Mouse (Mus musculus) hematopoietic stem cell, adult 5-6 weeks (primary cell): ENCODE results near the gene Gm28551. TPM values are rescaled to one million over a fixed set of nuclear protein-coding genes. Genes with fewer than 3 reads are reported as not detected.
A peak's percentile ranks its signal among the peaks of the same experiment; 100 is the strongest.

Experiments
- ATAC-seq, 2 experiments: fragments of 125-278 bp in 1 of 2; replicated peaks in 1 of 2; 2 replicates each; pipeline ENCODE4 v1.8.0; 2016 to 2017; ENCODE audit warnings: inconsistent platforms in 2 of 2, mild to moderate bottlenecking in 2 of 2, moderate number of reproducible peaks in 2 of 2, low read depth in 1 of 2, moderate TSS enrichment in 1 of 2; ENCODE audit not compliant: low FRiP score in 2 of 2, poor library complexity in 2 of 2, severe bottlenecking in 2 of 2, insufficient read depth in 1 of 2, low TSS enrichment in 1 of 2
- total RNA-seq: library from RNA; stranded (forward); fragments of 172-1452, 232-1000 nt; gene quantifications from 2 replicates; pipeline ENCODE4 v1.2.3, GENCODE M21; 2017

The Gm28551 gene
- total RNA-seq, 1 experiment from 2014 or later: not detected

DNA sequence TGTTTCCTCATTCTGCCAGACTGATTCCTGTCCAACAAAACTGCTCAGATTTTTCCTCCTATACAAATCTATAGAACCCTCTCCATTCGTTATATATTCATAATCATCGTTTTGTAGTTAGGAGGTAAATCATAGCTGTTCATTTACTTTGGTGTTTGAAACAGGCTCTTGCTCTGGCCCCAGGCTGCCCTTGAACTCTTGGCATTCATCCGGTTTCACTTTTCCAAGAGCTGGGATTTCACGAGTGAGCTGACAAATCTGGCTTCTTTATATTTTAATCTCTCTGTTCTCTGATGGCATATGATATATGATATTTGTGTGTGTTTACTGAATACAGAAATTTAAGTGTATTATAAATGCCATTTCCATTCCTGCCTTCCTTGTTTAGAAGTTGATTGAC, 52.0 kb downstream of the Gm28551 start:
- ATAC-seq: no peak

DNA sequence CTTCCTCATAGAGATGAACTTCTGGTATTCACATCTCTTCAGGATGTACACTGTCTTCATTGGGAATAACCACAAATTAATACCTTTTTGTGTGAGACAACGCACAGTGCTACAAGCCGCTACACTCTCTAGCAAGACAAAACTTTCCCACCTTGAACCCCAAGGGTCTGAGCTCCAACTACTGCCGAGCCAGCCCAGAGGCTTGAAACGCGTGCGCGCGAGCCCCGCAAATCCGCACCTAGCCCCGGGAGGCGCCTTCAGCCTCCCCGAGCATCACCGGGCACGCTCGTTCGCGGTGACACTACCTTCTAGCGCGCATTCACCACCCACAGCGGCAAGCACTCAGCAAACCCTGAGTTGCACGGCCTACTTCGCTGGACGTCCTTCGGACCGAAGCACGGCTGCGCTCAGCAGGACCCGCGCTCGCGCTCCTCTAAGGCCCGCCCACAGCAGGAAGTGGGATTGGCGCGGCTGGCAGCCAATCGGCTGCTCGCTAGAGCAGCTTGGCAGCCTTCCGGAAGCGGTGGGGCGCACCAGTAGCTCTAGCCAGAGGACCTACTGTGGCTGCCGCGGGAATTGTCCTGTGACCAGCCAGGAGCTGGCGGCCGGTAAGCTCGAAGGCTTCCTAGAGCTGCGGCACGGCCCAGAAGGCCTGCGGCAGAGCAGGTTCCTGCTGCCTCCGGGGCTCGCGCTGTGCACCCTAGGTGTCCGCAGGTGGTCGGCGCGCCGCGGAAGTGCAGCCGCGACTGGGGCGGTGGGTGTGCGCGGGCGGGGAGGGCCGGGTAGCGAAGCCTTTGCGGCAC, 55.7 kb downstream of the Gm28551 start, which contains the start of the genes Pms1, Ormdl1 and Gm28778:
Pms1 (minus strand) TSS at position 438 of the 803 bp plus-strand sequence.
Ormdl1 (plus strand) TSS at position 515 of the 803 bp plus-strand sequence.
Gm28778 (plus strand) TSS at position 531 of the 803 bp plus-strand sequence.
- peak; percentile 99 for ATAC-seq

- ATAC-seq: no peak
These were observed 61.3 kb downstream of the Gm28551 start for GRCm38 (mm10) chr1:53291197-53291596.

Other genes with a start within 250 kb of the Gm28551 start
- gene 1700019A02Rik, start 165.0 kb downstream of the Gm28551 start, total RNA-seq: not detected in 2 replicates
- 13.5 and 18.5 TPM in 2 replicates for gene Pms1, start 55.6 kb downstream of the Gm28551 start, total RNA-seq
- gene Ormdl1, start 55.6 kb downstream of the Gm28551 start, total RNA-seq: 42.8 and 43.3 TPM in 2 replicates
- gene Gm28778, start 55.6 kb downstream of the Gm28551 start, total RNA-seq: not detected in 2 replicates
- gene Osgepl1, start 39.0 kb downstream of the Gm28551 start, total RNA-seq: 13.9 and 14.8 TPM in 2 replicates
- 113 and 322 TPM in 2 replicates for gene Asdurf, start within 50 bp of the Gm28551 start, total RNA-seq
- 79.6 and 102 TPM in 2 replicates for gene Asnsd1, start 85 bp upstream of the Gm28551 start, total RNA-seq